Mouse (Mus musculus) layer of hippocampus, postnatal 25 days (tissue): ENCODE measurements around the gene Plcz1. TPM values are rescaled to one million over a fixed set of nuclear protein-coding genes. Genes with fewer than 3 reads are reported as not detected.

Experiments
- DNase-seq, 2 experiments: peaks; one replicate each; pipeline ENCODE4 v3.0.0; 2022; ENCODE audit warnings: mixed read lengths in 2 of 2, low spot score in 1 of 2; ENCODE audit errors: extremely low spot score in 1 of 2
- total RNA-seq, 2 experiments: library from RNA; stranded (reverse); gene quantifications; 2 replicates each; pipeline ENCODE4 v1.2.3; 2021

The Plcz1 gene
- total RNA-seq, 2 experiments from 2014 or later: 0.92 to 1.0 TPM

DNA sequence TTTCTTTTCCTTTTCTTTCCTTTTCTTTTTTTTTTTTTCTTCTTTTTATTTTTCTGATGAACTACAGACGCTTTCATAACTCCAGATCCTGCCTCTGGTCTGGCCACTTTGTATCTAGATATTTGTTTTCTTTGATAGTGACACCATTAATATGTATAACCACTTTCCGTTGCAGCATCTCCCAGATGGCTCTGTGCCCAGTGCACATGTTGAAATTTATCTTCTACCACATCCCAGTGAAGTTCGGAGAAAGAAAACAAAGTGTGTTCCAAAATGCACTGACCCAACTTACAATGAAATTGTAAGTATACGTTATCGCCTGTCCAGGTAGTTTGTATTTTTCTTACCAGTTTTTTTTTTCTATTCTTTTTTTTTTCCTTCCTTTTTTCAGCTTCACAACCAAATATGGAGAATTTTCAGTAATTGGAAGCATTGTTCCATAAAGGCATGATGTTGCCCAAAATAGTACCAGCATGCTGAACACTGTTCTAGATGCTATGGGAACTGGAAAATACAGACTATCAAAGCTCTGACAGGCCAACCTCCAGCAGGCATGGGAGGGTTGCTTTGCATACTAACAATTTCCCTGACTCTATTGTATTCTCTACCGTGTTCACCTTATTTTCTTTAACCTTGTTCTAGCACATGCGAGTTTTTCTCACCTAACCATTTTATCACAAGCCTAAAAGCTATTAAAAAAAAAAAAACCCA, 83.6 kb downstream of the Plcz1 start:
- DNase-seq: peak in 1 of 2 experiments; percentile 22

GRCm38 (mm10) chr6:139953596-139953995, 87.7 kb downstream of the Plcz1 start:
- no peak for DNase-seq

- no peak for DNase-seq
These were observed 94.0 kb downstream of the Plcz1 start for GRCm38 (mm10) chr6:139947106-139947879.

Other genes starting within 250 kb of the Plcz1 start
- gene Capza3, start 205 bp downstream of the Plcz1 start, total RNA-seq: not detected